Mouse (Mus musculus) neural tube, embryonic 13.5 days (tissue): ENCODE results near the gene Pknox2. TPM values are rescaled to one million over a fixed set of nuclear protein-coding genes. Genes with fewer than 3 reads are reported as not detected.

Experiments used
- ATAC-seq: fragments of 200-750 bp; cut with Nextera tagmentation; 2 replicates; pipeline ENCODE4 v1.8.0; 2017; ENCODE audit warnings: low read depth, mild to moderate bottlenecking, moderate TSS enrichment, moderate library complexity
- H3K27ac ChIP-seq: fragments of 300-500 bp; sonication (generic); replicated peaks from 2 replicates; pipeline ENCODE4 v1.5.1; 2015; ENCODE audit warnings: moderate library complexity, mild to moderate bottlenecking, inconsistent platforms
- H3K27me3 ChIP-seq: fragments of 300-500 bp; sonication (generic); 2 replicates; pipeline ENCODE4 v1.6.1; 2015; ENCODE audit warnings: mild to moderate bottlenecking, inconsistent platforms
- H3K36me3 ChIP-seq: fragments of 300-500 bp; sonication (generic); 2 replicates; pipeline ENCODE4 v1.6.1; 2015; ENCODE audit warnings: mild to moderate bottlenecking, inconsistent platforms
- H3K4me1 ChIP-seq: fragments of 300-500 bp; sonication (generic); replicated peaks from 2 replicates; pipeline ENCODE4 v1.6.1; 2015; ENCODE audit warnings: inconsistent platforms
- H3K4me2 ChIP-seq: fragments of 300-500 bp; sonication (generic); 2 replicates; pipeline ENCODE4 v1.6.1; 2015; ENCODE audit warnings: inconsistent platforms, mild to moderate bottlenecking, moderate library complexity
- H3K4me3 ChIP-seq: fragments of 300-500 bp; sonication (generic); 2 replicates; pipeline ENCODE4 v1.5.1; 2015; ENCODE audit warnings: mild to moderate bottlenecking, inconsistent platforms
- H3K9ac ChIP-seq: fragments of 300-500 bp; sonication (generic); 2 replicates; pipeline ENCODE4 v1.6.1; 2015; ENCODE audit warnings: moderate library complexity, mild to moderate bottlenecking, inconsistent platforms
- H3K9me3 ChIP-seq: fragments of 300-500 bp; sonication (generic); 2 replicates; pipeline ENCODE4 v1.6.1; 2016; ENCODE audit warnings: inconsistent platforms
- WGBS: fragments of 180-500 bp; shearing (Covaris S2); methylation state at CpG from one replicate; pipeline ENCODE4 v1.1.7; 2015; 5-methylcytosine and 5-hydroxymethylcytosine counted together
- polyA plus RNA-seq: library from polyadenylated mRNA; unstranded; fragments of >200 nt; fragmentation: Nextera tagmentation; extraction: Ambion mirVana; gene quantifications from 2 replicates; pipeline ENCODE4 v1.2.1, GENCODE M21; 2015

Gene Pknox2
- polyA plus RNA-seq, 1 experiment from 2014 or later = 59.2 TPM

DNA sequence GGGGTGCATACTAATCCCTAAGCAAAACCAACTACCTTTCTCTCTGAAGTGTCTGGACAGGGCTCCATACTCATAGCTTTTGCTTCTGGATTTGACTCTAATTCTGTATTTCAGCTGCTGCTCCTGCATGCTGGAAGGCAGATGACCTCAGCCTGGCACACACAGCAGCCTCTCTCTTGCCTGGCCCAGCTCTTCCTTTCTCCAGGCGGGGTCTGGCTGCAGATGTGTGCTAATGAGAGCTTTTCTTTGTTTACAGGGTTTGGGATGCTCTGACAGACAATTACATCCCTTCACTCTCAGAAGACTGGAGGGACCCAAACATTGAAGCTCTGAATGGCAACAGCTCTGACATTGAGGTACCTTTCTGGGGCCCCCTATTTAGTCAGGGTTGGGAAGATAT is 297.1 kb downstream of the Pknox2 start:
- peaks cover 75% of the 10 kb centered on the region for H3K36me3 ChIP-seq
- no peak overlapping the region for H3K4me3 ChIP-seq
- no peak overlapping the region for H3K4me2 ChIP-seq
- ATAC-seq = no peak
- H3K9me3 ChIP-seq = no peaks in the 10 kb centered on the region
- H3K9ac ChIP-seq = no peak overlapping the region
- H3K4me1 ChIP-seq = no peaks in the 10 kb centered on the region; the same call in 1 of the 2 replicates
- 54% methylated on average over 1 of the region's 1 CpGs for WGBS
- no peaks in the 10 kb centered on the region for H3K27me3 ChIP-seq
- no peak overlapping the region for H3K27ac ChIP-seq

DNA sequence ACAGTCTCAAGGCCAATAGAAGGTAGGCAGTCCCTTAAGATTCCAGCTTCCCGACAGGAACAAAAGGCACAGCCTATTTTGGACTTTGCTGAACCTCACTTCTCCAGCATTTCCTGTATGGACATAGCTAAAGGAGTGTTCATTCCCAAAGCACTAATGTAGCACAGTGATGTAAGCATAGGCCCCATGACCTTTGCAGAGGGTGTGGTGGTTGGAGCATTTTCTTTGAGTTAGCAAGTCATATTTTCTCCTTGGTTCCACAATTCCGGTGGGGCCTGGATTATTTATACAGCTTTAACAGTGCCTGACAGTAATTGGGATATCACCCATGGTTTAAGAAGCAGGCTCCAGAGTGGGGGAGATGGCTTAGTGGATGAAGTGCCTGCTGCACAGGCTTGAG is 298.5 kb downstream of the Pknox2 start:
- peaks cover 86% of the 10 kb centered on the region for H3K36me3 ChIP-seq
- no peak overlapping the region for H3K4me3 ChIP-seq
- H3K9me3 ChIP-seq = no peaks in the 10 kb centered on the region
- H3K4me2 ChIP-seq = no peak overlapping the region
- 84% methylated on average over 2 of the region's 2 CpGs for WGBS
- ATAC-seq = no peak
- no peaks in the 10 kb centered on the region for H3K27me3 ChIP-seq
- no peaks in the 10 kb centered on the region; the same call in 1 of the 2 replicates for H3K4me1 ChIP-seq
- H3K27ac ChIP-seq = no peak overlapping the region
- no peak overlapping the region for H3K9ac ChIP-seq

DNA sequence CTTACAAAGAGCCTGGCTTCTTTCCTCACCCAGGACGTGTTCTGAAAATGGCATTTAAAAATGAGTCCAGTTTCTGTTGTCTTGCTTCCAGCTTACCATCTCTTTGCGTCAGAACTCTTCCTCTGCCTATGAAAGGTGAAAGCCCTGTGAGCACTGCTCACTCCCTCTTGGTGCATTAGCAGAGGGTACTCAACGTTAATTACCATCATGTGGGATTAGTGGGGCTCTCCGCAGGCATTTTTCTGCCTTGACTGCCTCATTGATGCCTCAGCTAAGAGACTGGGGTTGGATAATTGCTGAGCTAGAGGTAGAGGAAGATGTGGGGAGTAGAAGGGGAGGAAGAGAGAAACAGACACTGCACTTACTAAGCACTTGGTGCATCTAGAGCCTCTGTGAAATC is 300.9 kb downstream of the Pknox2 start:
- WGBS = 44% methylated on average over 4 of the region's 4 CpGs
- H3K36me3 ChIP-seq = peaks cover 79% of the 10 kb centered on the region
- no peaks in the 10 kb centered on the region; the same call in 1 of the 2 replicates for H3K4me1 ChIP-seq
- H3K4me3 ChIP-seq = no peak overlapping the region
- no peak overlapping the region for H3K9ac ChIP-seq
- H3K4me2 ChIP-seq = no peak overlapping the region
- H3K9me3 ChIP-seq = no peaks in the 10 kb centered on the region
- no peaks in the 10 kb centered on the region for H3K27me3 ChIP-seq
- no peak for ATAC-seq
- H3K27ac ChIP-seq = no peak overlapping the region

Other genes starting within 250 kb of the Pknox2 start
- 12.2 and 12.5 TPM in 2 replicates for gene Tmem218, start 60.8 kb upstream of the Pknox2 start, polyA plus RNA-seq
- 1.0 and 1.9 TPM in 2 replicates for gene Slc37a2, start 108.3 kb upstream of the Pknox2 start, polyA plus RNA-seq
- 7.9 and 9.0 TPM in 2 replicates for gene Ccdc15, start 201.0 kb upstream of the Pknox2 start, polyA plus RNA-seq
- gene Hepacam, start 219.9 kb upstream of the Pknox2 start, polyA plus RNA-seq = 6.7 and 6.9 TPM in 2 replicates